In the genomic region with DNA sequence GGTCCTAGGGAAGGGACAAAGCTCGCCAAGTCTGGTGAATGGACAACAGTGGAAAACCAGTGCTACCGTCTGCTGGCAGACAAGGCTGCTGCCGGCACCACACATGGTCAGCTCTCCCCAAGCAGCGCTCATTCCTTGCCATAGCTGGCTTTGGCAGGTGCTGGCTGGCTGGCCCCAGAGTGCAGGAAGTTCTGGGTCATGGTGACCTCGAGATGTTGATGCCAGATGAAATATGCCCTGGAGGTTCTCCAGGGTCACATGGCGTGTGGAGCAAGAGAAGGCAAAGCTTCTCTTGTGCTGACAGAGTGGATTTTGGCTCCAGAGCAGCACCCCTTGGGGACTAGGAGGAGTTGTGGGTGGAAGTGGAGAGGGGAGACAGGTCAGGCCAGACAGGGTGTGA, we compare ENCODE assay signal across 15 mouse cellular contexts.
DNase-seq lines count a peak whose midpoint lies in the region; ATAC-seq and TF ChIP-seq lines count a peak whose summit lies in the region.
"Had no signal": no experiment of that assay in that cellular context is flagged by ENCODE, and none has a peak within 500 bp of the region (broad histone marks: within the 10 kb centered on the region; RNA-seq: fewer than 3 reads in every experiment).

No protein-coding gene starts in this region.

- no peak overlapping the region for H3K4me3 ChIP-seq in heart, embryonic 10.5 days
- no peak overlapping the region; the same call in 1 of the 2 replicates for H3K4me3 ChIP-seq in gastrocnemius, adult 2 months
- H3K4me3 ChIP-seq in hindbrain, postnatal 0 days (ENCODE audit: low read length), result no peak overlapping the region
- H3K4me3 ChIP-seq: liver, embryonic 12.5 days; neural tube, embryonic 13.5 days had no signal

- H3K4me1 ChIP-seq in heart, embryonic 10.5 days, result no peaks in the 10 kb centered on the region
- no peaks in the 10 kb centered on the region for H3K4me1 ChIP-seq in hindbrain, postnatal 0 days (ENCODE audit: insufficient read depth, low read length)
- H3K4me1 ChIP-seq: liver, embryonic 12.5 days; neural tube, embryonic 13.5 days had no signal

- no peaks in the 10 kb centered on the region for H3K9me3 ChIP-seq in heart, embryonic 10.5 days
- no peaks in the 10 kb centered on the region for H3K9me3 ChIP-seq in hindbrain, postnatal 0 days (ENCODE audit: low read length)
- H3K9me3 ChIP-seq: liver, embryonic 12.5 days; neural tube, embryonic 13.5 days had no signal

- TF ChIP-seq CTCF in gastrocnemius, adult 2 months (IDR thresholded peaks at IDR 0.05), result no peak
- TF ChIP-seq CTCF in hindbrain, postnatal 0 days (IDR thresholded peaks at IDR 0.05; ENCODE audit: low read depth), result no peak

- H3K4me2 ChIP-seq in hindbrain, postnatal 0 days (ENCODE audit: low read depth, low read length), result no peak overlapping the region
- H3K4me2 ChIP-seq: liver, embryonic 12.5 days; neural tube, embryonic 13.5 days had no signal

- H3K36me3 ChIP-seq in heart, embryonic 10.5 days, result no peaks in the 10 kb centered on the region
- H3K36me3 ChIP-seq in hindbrain, postnatal 0 days (ENCODE audit: insufficient read depth, low read length), result no peaks in the 10 kb centered on the region
- H3K36me3 ChIP-seq: G1E; liver, embryonic 12.5 days; neural tube, embryonic 13.5 days had no signal

- H3K9ac ChIP-seq in hindbrain, postnatal 0 days (replicated peaks; ENCODE audit: low read length), result no peak overlapping the region
- H3K9ac ChIP-seq: liver, embryonic 12.5 days; neural tube, embryonic 13.5 days had no signal

- no peak overlapping the region for H3K27ac ChIP-seq in heart, embryonic 10.5 days
- peak overlapping the region; percentile 92 for H3K27ac ChIP-seq in gastrocnemius, adult 2 months
- no peak overlapping the region for H3K27ac ChIP-seq in hindbrain, postnatal 0 days
- H3K27ac ChIP-seq: liver, embryonic 12.5 days; neural tube, embryonic 13.5 days had no signal

- ATAC-seq in hindbrain, postnatal 0 days, result no peak
- ATAC-seq: liver, embryonic 12.5 days had no signal

- no peaks in the 10 kb centered on the region for H3K27me3 ChIP-seq in heart, embryonic 10.5 days (ENCODE audit: insufficient read depth, poor library complexity, severe bottlenecking)
- no peaks in the 10 kb centered on the region for H3K27me3 ChIP-seq in hindbrain, postnatal 0 days (ENCODE audit: insufficient read depth, low read length)
- H3K27me3 ChIP-seq: liver, embryonic 12.5 days; neural tube, embryonic 13.5 days had no signal

- DNase-seq in heart, adult 11 months, result peak; percentile 97
- no peak for DNase-seq in heart, embryonic 10.5 days (ENCODE audit: low spot score)
- peak; percentile 11 for DNase-seq in NIH3T3 (ENCODE audit: low read depth)
- peak; percentile 91 for DNase-seq in gastrocnemius, adult 2 months
- peak; percentile 18 for DNase-seq in kidney, postnatal 14 days
- no peak for DNase-seq in left cerebral cortex, adult 9 months (ENCODE audit: low spot score in 2 of 2)
- DNase-seq in hindbrain, postnatal 0 days (ENCODE audit: low spot score), result no peak
- DNase-seq in left cerebral cortex, postnatal 25 days (ENCODE audit: low spot score in 2 of 2), result no peak
- DNase-seq: cerebellum, adult 9-10 months; layer of hippocampus, adult 9-11 months; right cerebral cortex, postnatal 4 days; thymus, adult 2 months had no signal

- 85% methylated on average over 6 of the region's 6 CpGs for WGBS in heart, embryonic 10.5 days
- 79% methylated on average over 6 of the region's 6 CpGs for WGBS in hindbrain, postnatal 0 days

- intact Hi-C loops in gastrocnemius, adult 2 months (cut with DNase I), result loop anchor here (2.0 kb wide), 2 partner anchors 42 to 142 kb away; no protein-coding TSS in a partner anchor
- intact Hi-C loops in left cerebral cortex, postnatal 25 days (cut with DNase I), result no loop called here

Comparison
In these comparisons a context has a peak if more than half of its experiments do, and no peak if none do; other contexts are left out.
1. DNase-seq: peak in heart, adult 11 months (single experiment), NIH3T3 (single experiment), gastrocnemius, adult 2 months (single experiment) and kidney, postnatal 14 days (single experiment); none in heart, embryonic 10.5 days (single experiment), left cerebral cortex, adult 9 months (0 of 2), hindbrain, postnatal 0 days (single experiment) and left cerebral cortex, postnatal 25 days (0 of 2).